Comparison of ENCODE assay signal across 8 mouse cellular contexts in the genomic region with DNA sequence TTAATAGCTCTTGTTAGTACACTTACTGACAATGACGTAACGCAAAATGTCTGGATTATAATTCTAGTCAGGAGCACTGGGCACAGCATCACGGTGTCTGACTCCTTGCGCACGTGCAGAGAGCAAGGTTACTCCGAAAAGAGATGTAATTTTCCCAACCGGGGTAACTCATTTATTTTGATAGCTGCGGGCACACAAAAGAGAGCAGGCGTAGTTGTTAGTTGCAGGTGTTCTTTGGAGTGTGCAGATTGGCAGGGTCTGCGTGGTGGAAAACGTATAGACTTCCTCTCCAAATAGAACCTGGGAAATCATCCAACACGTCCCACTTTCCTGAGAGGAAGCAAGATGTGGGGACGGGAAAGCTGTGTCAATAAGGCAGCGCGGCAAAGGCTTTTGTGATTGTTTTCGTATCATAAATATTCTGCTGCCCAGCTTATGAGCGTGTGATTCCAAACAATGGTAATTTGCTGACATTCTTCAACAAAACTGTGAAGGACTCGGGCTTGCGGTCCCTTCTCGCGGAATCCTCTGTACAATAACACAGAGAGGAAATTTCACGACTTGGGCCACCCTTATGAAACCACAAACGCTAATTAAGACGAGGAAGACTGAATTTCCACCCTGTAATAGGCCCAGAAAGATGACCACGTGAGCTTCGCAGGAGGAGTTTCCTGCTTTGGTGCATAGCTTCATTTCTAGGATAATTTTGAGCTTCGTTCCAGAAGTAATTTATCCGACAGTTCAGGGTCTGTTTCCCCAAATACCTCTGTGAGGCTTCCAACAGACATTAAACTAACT.
DNase-seq lines count a peak whose midpoint lies in the region; ATAC-seq and TF ChIP-seq lines count a peak whose summit lies in the region.

No protein-coding gene starts in this region.

- H3K4me3 ChIP-seq in lung, adult 2 months (replicated peaks; ENCODE audit: extremely low read depth, low read depth, low read length), result no peak overlapping the region
- no peak overlapping the region for H3K4me3 ChIP-seq in intestine, postnatal 0 days (ENCODE audit: low read depth, low read length)
- H3K4me3 ChIP-seq in lung, embryonic 16.5 days (ENCODE audit: low read length), result peak overlapping the region; percentile 3; the same call in 1 of the 2 replicates
- no peak overlapping the region for H3K4me3 ChIP-seq in stomach, embryonic 16.5 days (replicated peaks; ENCODE audit: low read length)

- no peak overlapping the region for H3K27ac ChIP-seq in intestine, postnatal 0 days (ENCODE audit: low read depth, low read length)
- H3K27ac ChIP-seq in lung, embryonic 16.5 days (ENCODE audit: low read length), result peak overlapping the region; percentile 82
- H3K27ac ChIP-seq in stomach, embryonic 16.5 days (ENCODE audit: low read length), result peak overlapping the region; percentile 22

- no peak for TF ChIP-seq CTCF in lung, adult 2 months (IDR thresholded peaks at IDR 0.05; ENCODE audit: insufficient read depth, low read length)
- no peak for TF ChIP-seq CTCF in intestine, postnatal 0 days (IDR thresholded peaks at IDR 0.05; ENCODE audit: low read depth)

- WGBS in lung, adult 2 months, result 23% methylated on average over 28 of the region's 28 CpGs
- 61% methylated on average over 28 of the region's 28 CpGs for WGBS in intestine, postnatal 0 days
- WGBS in lung, embryonic 16.5 days, result 38% methylated on average over 28 of the region's 28 CpGs
- WGBS in stomach, embryonic 16.5 days, result 54% methylated on average over 28 of the region's 28 CpGs

- no peak for ATAC-seq in intestine, postnatal 0 days
- ATAC-seq in lung, embryonic 16.5 days (ENCODE audit: low read depth), result peak; percentile 77
- peak; percentile 59 for ATAC-seq in stomach, embryonic 16.5 days (ENCODE audit: insufficient read depth, low FRiP score)

- 0 out of 2 replicates have a peak overlapping the region, but pooled peaks have one; percentile 24 for H3K4me2 ChIP-seq in intestine, postnatal 0 days (replicated peaks; ENCODE audit: low read depth)
- H3K4me2 ChIP-seq in lung, embryonic 16.5 days (ENCODE audit: low read depth, low read length), result peak overlapping the region; percentile 6
- 0 out of 2 replicates have a peak overlapping the region, but pooled peaks have one; percentile 2 for H3K4me2 ChIP-seq in stomach, embryonic 16.5 days (ENCODE audit: low read depth, low read length)

- no peaks in the 10 kb centered on the region for H3K27me3 ChIP-seq in intestine, postnatal 0 days (replicated peaks; ENCODE audit: control insufficient read depth, insufficient read depth, low read length)
- no peaks in the 10 kb centered on the region for H3K27me3 ChIP-seq in lung, embryonic 16.5 days (ENCODE audit: control insufficient read depth, insufficient read depth, low read depth, low read length)
- no peaks in the 10 kb centered on the region for H3K27me3 ChIP-seq in stomach, embryonic 16.5 days (ENCODE audit: control insufficient read depth, insufficient read depth, low read length)

- no peaks in the 10 kb centered on the region for H3K9me3 ChIP-seq in intestine, postnatal 0 days (ENCODE audit: control insufficient read depth)
- no peaks in the 10 kb centered on the region for H3K9me3 ChIP-seq in lung, embryonic 16.5 days (ENCODE audit: control insufficient read depth, low read length)
- no peaks in the 10 kb centered on the region for H3K9me3 ChIP-seq in stomach, embryonic 16.5 days (replicated peaks; ENCODE audit: control insufficient read depth, low read length)

- no peak overlapping the region for H3K9ac ChIP-seq in intestine, postnatal 0 days (ENCODE audit: low read depth, low read length)
- no peak overlapping the region for H3K9ac ChIP-seq in lung, embryonic 16.5 days (ENCODE audit: low read length)
- no peak overlapping the region for H3K9ac ChIP-seq in stomach, embryonic 16.5 days (ENCODE audit: low read length)

- peaks cover 16% of the 10 kb centered on the region for H3K4me1 ChIP-seq in lung, adult 2 months (ENCODE audit: control insufficient read depth, insufficient read depth, low read length)
- H3K4me1 ChIP-seq in intestine, postnatal 0 days (replicated peaks; ENCODE audit: control insufficient read depth, insufficient read depth, low read length), result no peaks in the 10 kb centered on the region
- peaks cover 14% of the 10 kb centered on the region for H3K4me1 ChIP-seq in lung, embryonic 16.5 days (replicated peaks; ENCODE audit: control insufficient read depth, insufficient read depth, low read length)
- H3K4me1 ChIP-seq in stomach, embryonic 16.5 days (ENCODE audit: control insufficient read depth, insufficient read depth, low read length), result peaks cover 9% of the 10 kb centered on the region

- H3K36me3 ChIP-seq in intestine, postnatal 0 days (ENCODE audit: control insufficient read depth, insufficient read depth), result no peaks in the 10 kb centered on the region
- H3K36me3 ChIP-seq in lung, embryonic 16.5 days (ENCODE audit: control insufficient read depth, insufficient read depth, low read length), result no peaks in the 10 kb centered on the region
- no peaks in the 10 kb centered on the region for H3K36me3 ChIP-seq in stomach, embryonic 16.5 days (ENCODE audit: control insufficient read depth, insufficient read depth, low read length)

- DNase-seq in lung, adult 2 months, result peak; percentile 18
- DNase-seq in lung, adult 18-20 months, result no peak
- DNase-seq in heart, adult 11 months, result peak; percentile 96
- DNase-seq in retina, embryonic 14.5 days (ENCODE audit: low spot score), result no peak
- no peak for DNase-seq in thymus, postnatal 14 days

- TF ChIP-seq POLR2A in lung, adult 2 months (IDR thresholded peaks at IDR 0.05; ENCODE audit: borderline replicate concordance, extremely low read depth, low read depth, low read length), result no peak

Comparison
In these comparisons a context has a peak if more than half of its experiments do, and no peak if none do; other contexts are left out.
1. DNase-seq: peak in lung, adult 2 months (single experiment) and heart, adult 11 months (single experiment); none in lung, adult 18-20 months (0 of 2), retina, embryonic 14.5 days (single experiment) and thymus, postnatal 14 days (single experiment).
2. Peak in every context shown above with its lines, with median percentiles within 50 percentile points of each other: H3K4me2 ChIP-seq.